Comparison of ENCODE assay signal across 9 mouse cellular contexts in genomic region chr15:62709546-62709945, GRCm38 (mm10).
DNase-seq lines count a peak whose midpoint lies in the region.
"Had no signal": no experiment of that assay in that cellular context is flagged by ENCODE, and none has a peak within 500 bp of the region (broad histone marks: within the 10 kb centered on the region; RNA-seq: fewer than 3 reads in every experiment).

No protein-coding gene starts in this region.

- peak; percentile 78 for DNase-seq in heart, adult 11 months
- DNase-seq in heart, adult 18-20 months = no peak
- peak; percentile 38 for DNase-seq in lung, postnatal 10 days
- no peak for DNase-seq in lung, adult 18-20 months
- peak; percentile 23 for DNase-seq in adrenal gland, postnatal 25 days
- peak; percentile 8 to 39 for DNase-seq in layer of hippocampus, adult 8-10 months (ENCODE audit: low spot score in 2 of 2)
- DNase-seq in natural killer cell, adult 2 months (ENCODE audit: low spot score in 2 of 2) = no peak
- DNase-seq: kidney, adult 9 months; thymus, adult 18-20 months had no signal

Comparison
In these comparisons a context has a peak if more than half of its experiments do, and no peak if none do; other contexts are left out.
1. DNase-seq: peak in heart, adult 11 months (single experiment), lung, postnatal 10 days (single experiment), adrenal gland, postnatal 25 days (single experiment) and layer of hippocampus, adult 8-10 months (2 of 2); none in heart, adult 18-20 months (0 of 2), lung, adult 18-20 months (0 of 2) and natural killer cell, adult 2 months (0 of 2).